Mouse (Mus musculus): Measurements from ENCODE around the gene Gpn2.
A peak's percentile ranks its signal among the peaks of the same experiment; 100 is the strongest.

Gene Gpn2

GRCm38 (mm10) chr4:133584059-133584951 lies at the start of gene Gpn2:
Gene Gpn2, plus strand, starts transcription at chr4:133584362.
- DNase-seq (ENCODE audit: low spot score) = peak; percentile 86

- DNase-seq (ENCODE audit: low spot score) = no peak
These were observed 48.1 kb upstream of the Gpn2 start for GRCm38 (mm10) chr4:133536081-133536480.

- no peak for DNase-seq (ENCODE audit: low spot score)
These were observed 47.5 kb upstream of the Gpn2 start for GRCm38 (mm10) chr4:133536652-133537051.

- DNase-seq (ENCODE audit: low spot score) = peak; percentile 96
These were observed 38.6 kb upstream of the Gpn2 start, which contains the start of gene Nudc for GRCm38 (mm10) chr4:133545272-133546231. Gene Nudc, minus strand, starts transcription at chr4:133545996.

- no peak for DNase-seq (ENCODE audit: low spot score)
These were observed 32.1 kb upstream of the Gpn2 start for GRCm38 (mm10) chr4:133552029-133552428.

- no peak for DNase-seq (ENCODE audit: low spot score)
These were observed 31.3 kb upstream of the Gpn2 start, which contains the start of gene Nr0b2 for GRCm38 (mm10) chr4:133552768-133553447. Gene Nr0b2, plus strand, starts transcription at chr4:133553376.

- DNase-seq (ENCODE audit: low spot score) = no peak
These were observed 30.5 kb upstream of the Gpn2 start for GRCm38 (mm10) chr4:133553448-133554330.

- no peak for DNase-seq (ENCODE audit: low spot score)
These were observed 27.0 kb upstream of the Gpn2 start for GRCm38 (mm10) chr4:133557041-133557717.

GRCm38 (mm10) chr4:133559846-133560245 lies 24.3 kb upstream of the Gpn2 start:
- DNase-seq (ENCODE audit: low spot score) = no peak

- no peak for DNase-seq (ENCODE audit: low spot score)
These were observed 22.5 kb upstream of the Gpn2 start for GRCm38 (mm10) chr4:133561622-133562021.

- peak; percentile 86 for DNase-seq (ENCODE audit: low spot score)
These were observed 21.0 kb upstream of the Gpn2 start for GRCm38 (mm10) chr4:133563123-133563571.

GRCm38 (mm10) chr4:133567251-133567650 lies 16.9 kb upstream of the Gpn2 start:
- no peak for DNase-seq (ENCODE audit: low spot score)

- DNase-seq (ENCODE audit: low spot score) = no peak
These were observed 14.7 kb upstream of the Gpn2 start for GRCm38 (mm10) chr4:133569291-133570065.

- DNase-seq (ENCODE audit: low spot score) = no peak
These were observed 14.1 kb upstream of the Gpn2 start for GRCm38 (mm10) chr4:133570066-133570466.

GRCm38 (mm10) chr4:133574070-133574842 lies 9.9 kb upstream of the Gpn2 start, which contains the start of gene Gpatch3:
Gene Gpatch3, plus strand, starts transcription at chr4:133574745.
- peak; percentile 92 for DNase-seq (ENCODE audit: low spot score)

- DNase-seq (ENCODE audit: low spot score) = no peak
These were observed 9.3 kb upstream of the Gpn2 start for GRCm38 (mm10) chr4:133574843-133575202.

- no peak for DNase-seq (ENCODE audit: low spot score)
These were observed 6.2 kb upstream of the Gpn2 start for GRCm38 (mm10) chr4:133577983-133578382.

GRCm38 (mm10) chr4:133583690-133584058 lies 488 bp upstream of the Gpn2 start:
- no peak for DNase-seq (ENCODE audit: low spot score)

GRCm38 (mm10) chr4:133592570-133592969 lies 8.4 kb downstream of the Gpn2 start:
- DNase-seq (ENCODE audit: low spot score) = no peak

Data from testis, postnatal 14 days (tissue).